8 mouse cellular contexts compared by ENCODE assay signal in genomic region chr1:181923384-181923783, GRCm38 (mm10).
DNase-seq lines count a peak whose midpoint lies in the region; ATAC-seq and TF ChIP-seq lines count a peak whose summit lies in the region.

No protein-coding gene starts in this region.

- 0 out of 2 replicates have a peak, but pooled peaks have one; percentile 4 for TF ChIP-seq CTCF in heart, postnatal 0 days (IDR thresholded peaks at IDR 0.05; ENCODE audit: low read depth)

- DNase-seq in lung, adult 18-20 months, result no peak
- peak; percentile 17 for DNase-seq in embryo, embryonic 9.5 days (ENCODE audit: extremely low spot score)
- DNase-seq in heart, postnatal 0 days (ENCODE audit: low spot score), result peak; percentile 74
- DNase-seq in left cerebral cortex, postnatal 14 days (ENCODE audit: low spot score in 2 of 2), result peak; percentile 59 to 79
- peak; percentile 73 for DNase-seq in right cerebral cortex, postnatal 25 days
- no peak for DNase-seq in kidney, postnatal 36 days

- H3K4me2 ChIP-seq in lung, embryonic 15.5 days, result no peak overlapping the region
- H3K4me2 ChIP-seq in heart, postnatal 0 days (ENCODE audit: low read depth, low read length), result 0 out of 2 replicates have a peak overlapping the region, but pooled peaks have one; percentile 10

- 76% methylated on average over 24 of the region's 24 CpGs for WGBS in lung, embryonic 15.5 days
- 54% methylated on average over 24 of the region's 24 CpGs for WGBS in heart, postnatal 0 days

- peaks cover 3% of the 10 kb centered on the region; the same call in 1 of the 2 replicates for H3K36me3 ChIP-seq in lung, embryonic 15.5 days
- peaks cover 7% of the 10 kb centered on the region for H3K36me3 ChIP-seq in heart, postnatal 0 days (replicated peaks; ENCODE audit: control insufficient read depth, insufficient read depth, low read length)

- H3K9me3 ChIP-seq in lung, embryonic 15.5 days, result no peaks in the 10 kb centered on the region
- no peaks in the 10 kb centered on the region for H3K9me3 ChIP-seq in heart, postnatal 0 days (replicated peaks; ENCODE audit: control insufficient read depth, low read length)

- peak; percentile 42; the same call in 1 of the 2 replicates for ATAC-seq in lung, embryonic 15.5 days (ENCODE audit: borderline replicate concordance, extremely low read depth, low FRiP score, low TSS enrichment)
- ATAC-seq in heart, postnatal 0 days (ENCODE audit: insufficient read depth, low read depth), result peak; percentile 71
- no peak for ATAC-seq in megakaryocyte-erythroid progenitor cell, adult 5-6 weeks (replicated peaks; ENCODE audit: low FRiP score, low TSS enrichment, poor library complexity, severe bottlenecking)

- no peak overlapping the region for H3K4me3 ChIP-seq in lung, embryonic 15.5 days
- no peak overlapping the region for H3K4me3 ChIP-seq in heart, postnatal 0 days (ENCODE audit: low read depth, low read length)

- intact Hi-C loops in left cerebral cortex, postnatal 14 days (cut with DNase I), result loop anchor here (5.0 kb wide), 1 partner anchor 94 kb away; the partner anchor contains the start of gene Enah

- no peaks in the 10 kb centered on the region for H3K4me1 ChIP-seq in lung, embryonic 15.5 days
- H3K4me1 ChIP-seq in heart, postnatal 0 days (ENCODE audit: control insufficient read depth, insufficient read depth), result 0 out of 2 replicates have a peak, but pooled peaks cover 4% of the 10 kb centered on the region

- H3K9ac ChIP-seq in lung, embryonic 15.5 days, result no peak overlapping the region
- H3K9ac ChIP-seq in heart, postnatal 0 days (replicated peaks; ENCODE audit: low read depth, low read length), result no peak overlapping the region

- H3K27me3 ChIP-seq in lung, embryonic 15.5 days, result no peaks in the 10 kb centered on the region
- H3K27me3 ChIP-seq in heart, postnatal 0 days (ENCODE audit: control insufficient read depth, insufficient read depth, low read length), result no peaks in the 10 kb centered on the region

- no peak overlapping the region for H3K27ac ChIP-seq in lung, embryonic 15.5 days
- no peak overlapping the region for H3K27ac ChIP-seq in heart, postnatal 0 days (ENCODE audit: low read depth)

- no peak for TF ChIP-seq EP300 in heart, postnatal 0 days (IDR thresholded peaks at IDR 0.05; ENCODE audit: low read depth)

Comparison
In these comparisons a context has a peak if more than half of its experiments do, and no peak if none do; other contexts are left out.
1. DNase-seq: peak in embryo, embryonic 9.5 days (single experiment), heart, postnatal 0 days (single experiment), left cerebral cortex, postnatal 14 days (2 of 2) and right cerebral cortex, postnatal 25 days (single experiment); none in lung, adult 18-20 months (0 of 2) and kidney, postnatal 36 days (0 of 2).